Mouse (Mus musculus): ENCODE data around the gene Mpg. TPM values are rescaled to one million over a fixed set of nuclear protein-coding genes. Genes with fewer than 3 reads are reported as not detected.

Mpg gene
- 3.4 TPM for polyA plus RNA-seq (2014; fragmentation: Illumina TruSeq; extraction: RNeasy Lipid Tissue Mini Kit (QIAGEN cat#74804); ENCODE audit: low read depth, low replicate concordance)

DNA sequence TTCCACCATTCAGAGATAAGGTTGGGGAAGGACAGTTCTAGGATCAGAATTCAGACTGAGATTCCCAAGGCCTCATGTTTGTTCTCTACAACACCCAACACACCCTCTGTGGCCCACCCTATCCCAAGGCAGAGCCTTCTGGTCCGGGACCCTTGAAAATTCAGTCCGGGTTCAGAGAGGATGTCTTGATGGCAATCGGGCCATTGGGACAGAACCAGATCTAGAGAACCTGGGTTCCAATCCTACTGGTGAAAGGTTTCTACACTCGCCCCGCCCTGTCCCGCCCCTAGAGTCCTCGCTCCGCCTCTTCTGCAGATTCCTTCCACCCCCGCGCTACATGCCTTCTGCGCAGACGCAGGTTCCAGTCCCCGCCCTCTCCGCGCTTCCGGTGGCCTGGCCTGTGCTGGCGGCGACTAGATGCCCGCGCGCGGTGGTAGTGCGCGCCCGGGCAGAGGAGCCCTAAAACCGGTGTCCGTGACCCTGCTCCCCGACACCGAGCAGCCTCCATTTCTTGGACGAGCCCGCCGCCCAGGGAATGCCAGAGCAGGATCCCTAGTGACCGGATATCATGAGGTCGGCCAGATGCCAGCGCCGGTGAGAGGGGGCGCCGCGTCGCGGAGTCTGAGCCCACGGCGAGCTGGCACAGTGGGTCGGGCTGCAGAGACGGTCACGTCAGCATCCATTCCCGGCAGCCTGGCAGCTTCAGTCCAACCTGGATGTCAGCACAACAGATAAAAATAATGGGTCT, at the start of gene Mpg:
Gene Mpg (plus strand): TSS at position 382 of the 748 bp plus-strand sequence.

GRCm38 (mm10) chr11:32200075-32200601, 26.2 kb upstream of the Mpg start, which contains the start of gene Il9r:
Il9r (minus strand) TSS chr11:32200279.

DNA sequence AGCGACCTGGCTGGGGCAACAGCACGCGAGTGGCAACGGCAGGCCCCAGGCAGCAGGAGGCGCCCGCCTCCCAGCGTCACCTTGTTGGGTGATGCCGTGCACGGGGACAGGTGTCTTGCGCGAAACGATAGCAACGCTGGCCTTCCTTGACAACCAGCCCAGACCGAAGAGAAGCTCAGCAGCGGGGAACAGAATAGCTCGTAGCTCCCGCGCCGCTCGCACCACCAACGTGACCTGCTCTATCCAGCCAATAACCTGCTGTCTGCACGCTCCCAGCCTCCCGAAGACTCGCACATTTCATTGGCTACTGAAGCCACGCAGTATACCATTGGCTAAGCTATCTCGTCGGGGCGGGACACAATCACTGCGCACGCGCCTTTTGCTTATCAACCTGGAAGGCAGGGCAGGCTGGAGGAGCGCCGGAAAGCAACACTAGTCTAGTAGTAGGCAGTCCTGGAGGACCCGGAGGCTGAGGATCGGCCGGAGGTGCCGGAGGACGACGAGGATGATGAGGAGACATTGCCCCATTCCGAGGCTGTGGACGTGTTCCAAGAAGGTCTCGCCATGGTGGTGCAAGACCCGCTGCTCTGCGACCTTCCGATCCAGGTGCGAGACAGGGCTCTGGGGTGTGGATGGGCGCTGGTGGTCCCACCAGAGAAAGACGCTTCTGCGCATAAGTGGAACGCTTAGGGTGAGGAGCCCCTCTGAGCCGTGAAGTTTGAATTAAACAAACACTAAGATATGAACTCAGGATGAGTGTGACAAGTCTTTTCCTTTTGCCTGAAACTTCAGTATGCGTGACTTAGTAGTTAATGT, 21.0 kb upstream of the Mpg start, which contains the start of gene Snrnp25:
Gene Snrnp25 (plus strand): TSS at position 358 of the 816 bp plus-strand sequence.

DNA sequence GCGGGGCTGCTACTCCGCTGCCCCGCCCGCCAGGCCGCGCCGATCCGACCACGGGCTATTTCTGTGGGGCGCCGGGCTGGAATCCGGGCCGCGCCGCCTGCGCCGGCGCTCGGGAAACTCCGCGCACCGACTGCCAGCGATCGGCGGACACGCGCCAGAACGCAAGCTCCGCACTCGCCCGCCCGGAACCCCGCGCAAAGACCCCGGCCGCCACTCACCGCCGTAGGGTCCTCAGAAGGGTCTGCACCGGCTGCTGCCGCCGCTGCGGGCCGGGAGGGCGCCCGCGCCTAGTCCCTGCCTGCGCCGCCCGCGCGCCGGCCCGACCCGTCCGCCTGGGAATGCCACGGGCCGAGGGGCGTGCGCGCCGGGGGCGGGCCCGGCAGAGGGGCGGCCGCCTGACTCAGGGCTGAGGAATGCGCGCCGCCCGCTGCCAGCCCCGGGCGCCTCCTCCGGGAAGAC, 4.3 kb upstream of the Mpg start, which contains the start of gene Rhbdf1:
Gene Rhbdf1 (minus strand): TSS at position 350 of the 459 bp plus-strand sequence.

DNA sequence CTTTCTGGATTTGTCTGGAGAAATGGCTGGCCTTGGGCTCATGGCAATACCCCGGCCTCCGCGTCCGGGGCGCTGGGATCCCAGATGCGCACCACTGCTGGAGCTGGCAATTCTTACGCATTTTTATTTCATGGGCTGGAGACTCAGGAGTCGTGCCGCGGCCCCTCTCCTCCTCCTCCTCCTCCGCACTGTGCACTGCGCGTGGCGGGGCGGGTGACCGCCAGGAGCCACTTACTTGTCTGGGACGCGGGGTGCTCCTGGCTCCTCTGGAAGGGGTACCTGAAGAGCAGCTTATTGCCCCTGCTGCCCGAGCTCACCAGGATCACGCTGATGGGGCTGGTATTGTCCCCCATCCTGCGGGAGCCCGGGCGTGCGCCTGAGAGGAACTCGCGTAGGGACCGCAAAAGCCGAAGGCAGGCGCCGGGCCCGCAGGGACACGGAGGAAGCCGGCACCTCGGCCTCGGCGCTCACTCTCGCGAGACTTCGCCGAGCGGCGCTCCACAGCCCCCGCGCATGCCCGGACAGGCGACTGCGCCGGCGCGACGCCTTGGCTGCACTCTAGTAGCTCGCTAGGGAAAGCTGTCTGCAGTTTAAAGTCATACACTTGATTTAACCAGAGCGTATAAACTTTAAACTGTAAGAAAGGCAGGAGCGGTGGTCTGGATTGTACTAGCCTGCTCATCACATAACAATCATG, 41.0 kb downstream of the Mpg start, which contains the start of gene Nprl3:
Gene Nprl3 (minus strand): TSS at position 520 of the 697 bp plus-strand sequence.

DNA sequence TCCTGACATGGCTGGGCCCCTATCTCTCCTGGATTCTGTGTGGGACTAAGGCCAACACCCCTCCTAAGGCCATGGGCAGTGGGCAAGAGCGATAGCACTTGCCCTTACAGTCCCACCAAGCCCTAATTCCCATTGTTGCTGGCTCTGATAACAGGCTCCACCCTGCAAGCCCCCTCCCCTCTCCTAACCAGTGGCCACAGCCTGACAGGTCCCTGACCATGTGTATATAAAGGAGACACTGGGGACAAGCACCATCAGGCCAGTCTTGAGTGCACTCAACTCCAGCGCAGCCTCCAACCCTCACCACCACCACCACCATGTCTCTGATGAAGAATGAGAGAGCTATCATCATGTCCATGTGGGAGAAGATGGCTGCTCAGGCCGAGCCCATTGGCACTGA, 50.0 kb downstream of the Mpg start, which contains the start of gene Hba-x:
Gene Hba-x (plus strand): TSS at position 54 of the 400 bp plus-strand sequence.

Other genes with a start within 250 kb of the Mpg start
- gene Nsg2, start 226.0 kb upstream of the Mpg start, polyA plus RNA-seq (2014; fragmentation: Illumina TruSeq; extraction: RNeasy Lipid Tissue Mini Kit (QIAGEN cat#74804); ENCODE audit: low read depth, low replicate concordance): not detected
- gene Il9r, start 26.2 kb upstream of the Mpg start, polyA plus RNA-seq (2014; fragmentation: Illumina TruSeq; extraction: RNeasy Lipid Tissue Mini Kit (QIAGEN cat#74804); ENCODE audit: low read depth, low replicate concordance): not detected
- 1.4 TPM for gene Snrnp25, start 21.1 kb upstream of the Mpg start, polyA plus RNA-seq (2014; fragmentation: Illumina TruSeq; extraction: RNeasy Lipid Tissue Mini Kit (QIAGEN cat#74804); ENCODE audit: low read depth, low replicate concordance)
- gene Rhbdf1, start 4.2 kb upstream of the Mpg start, polyA plus RNA-seq (2014; fragmentation: Illumina TruSeq; extraction: RNeasy Lipid Tissue Mini Kit (QIAGEN cat#74804); ENCODE audit: low read depth, low replicate concordance): not detected
- 7.3 TPM for gene Nprl3, start 41.2 kb downstream of the Mpg start, polyA plus RNA-seq (2014; fragmentation: Illumina TruSeq; extraction: RNeasy Lipid Tissue Mini Kit (QIAGEN cat#74804); ENCODE audit: low read depth, low replicate concordance)
- not detected for gene Hba-x, start 49.9 kb downstream of the Mpg start, polyA plus RNA-seq (2014; fragmentation: Illumina TruSeq; extraction: RNeasy Lipid Tissue Mini Kit (QIAGEN cat#74804); ENCODE audit: low read depth, low replicate concordance)
- 1.6 TPM for gene Hba-a1, start 57.0 kb downstream of the Mpg start, polyA plus RNA-seq (2014; fragmentation: Illumina TruSeq; extraction: RNeasy Lipid Tissue Mini Kit (QIAGEN cat#74804); ENCODE audit: low read depth, low replicate concordance)
- gene Hbq1b, start 60.5 kb downstream of the Mpg start, polyA plus RNA-seq (2014; fragmentation: Illumina TruSeq; extraction: RNeasy Lipid Tissue Mini Kit (QIAGEN cat#74804); ENCODE audit: low read depth, low replicate concordance): not detected
- gene Hba-a2, start 70.0 kb downstream of the Mpg start, polyA plus RNA-seq (2014; fragmentation: Illumina TruSeq; extraction: RNeasy Lipid Tissue Mini Kit (QIAGEN cat#74804); ENCODE audit: low read depth, low replicate concordance): 196 TPM
- gene Hbq1a, start 73.6 kb downstream of the Mpg start, polyA plus RNA-seq (2014; fragmentation: Illumina TruSeq; extraction: RNeasy Lipid Tissue Mini Kit (QIAGEN cat#74804); ENCODE audit: low read depth, low replicate concordance): not detected
- gene Sh3pxd2b, start 121.3 kb downstream of the Mpg start, polyA plus RNA-seq (2014; fragmentation: Illumina TruSeq; extraction: RNeasy Lipid Tissue Mini Kit (QIAGEN cat#74804); ENCODE audit: low read depth, low replicate concordance): 0.13 TPM
- 0.69 TPM for gene Ubtd2, start 228.9 kb downstream of the Mpg start, polyA plus RNA-seq (2014; fragmentation: Illumina TruSeq; extraction: RNeasy Lipid Tissue Mini Kit (QIAGEN cat#74804); ENCODE audit: low read depth, low replicate concordance)

Data from liver, adult 10 weeks (tissue).